Mouse (Mus musculus) midbrain, postnatal 0 days (tissue): ENCODE measurements at regions not wholly inside any gene's neighbourhood (a gene's known extent, or its start where the extent isn't known, plus 50 kb on each side); places are given as distances from the start of the nearest gene placed in this dataset.
A peak's percentile ranks its signal among the peaks of the same experiment; 100 is the strongest.

Source experiments
- ATAC-seq: fragments of 200-750 bp; cut with Nextera tagmentation; 2 replicates; pipeline ENCODE4 v1.8.0; 2017; ENCODE audit warnings: moderate number of reproducible peaks, mild to moderate bottlenecking, moderate TSS enrichment, moderate library complexity; ENCODE audit not compliant: low FRiP score
- DNase-seq: peaks from one replicate; pipeline ENCODE4 v3.0.0-alpha.2; 2015; ENCODE audit warnings: low spot score
- H3K27ac ChIP-seq: fragments of 300-500 bp; sonication (generic); 2 replicates; pipeline ENCODE4 v1.5.1; 2014; ENCODE audit warnings: low read depth, mild to moderate bottlenecking, low read length, mixed read lengths
- H3K27me3 ChIP-seq: fragments of 300-500 bp; sonication (generic); 2 replicates; pipeline ENCODE4 v1.6.1; 2014; ENCODE audit warnings: low read length, control low read depth, mixed read lengths; ENCODE audit not compliant: insufficient read depth
- H3K36me3 ChIP-seq: fragments of 300-500 bp; sonication (generic); 2 replicates; pipeline ENCODE4 v1.6.1; 2014; ENCODE audit warnings: low read length, control low read depth, mixed read lengths; ENCODE audit not compliant: insufficient read depth
- H3K4me1 ChIP-seq: fragments of 300-500 bp; sonication (generic); 2 replicates; pipeline ENCODE4 v1.6.1; 2014; ENCODE audit warnings: mild to moderate bottlenecking, control low read depth, antibody characterized with exemption, low read length, mixed read lengths; ENCODE audit not compliant: insufficient read depth
- H3K4me2 ChIP-seq: fragments of 300-500 bp; sonication (generic); 2 replicates; pipeline ENCODE4 v1.6.1; 2014; ENCODE audit warnings: low read depth, mild to moderate bottlenecking, low read length, mixed read lengths; ENCODE audit not compliant: poor library complexity, severe bottlenecking
- H3K4me3 ChIP-seq: fragments of 300-500 bp; sonication (generic); 2 replicates; pipeline ENCODE4 v1.5.1; 2014; ENCODE audit warnings: low read depth, mild to moderate bottlenecking, low read length, moderate library complexity
- H3K9ac ChIP-seq: fragments of 300-500 bp; sonication (generic); replicated peaks from 2 replicates; pipeline ENCODE4 v1.6.1; 2014; ENCODE audit warnings: mild to moderate bottlenecking, low read length, moderate library complexity, mixed read lengths; ENCODE audit not compliant: poor library complexity, severe bottlenecking
- H3K9me3 ChIP-seq: fragments of 300-500 bp; sonication (generic); 2 replicates; pipeline ENCODE4 v1.6.1; 2016; ENCODE audit warnings: low read length, control low read depth
- CTCF ChIP-seq: IDR thresholded peaks from 2 replicates; pipeline ENCODE4 v1.5.1; 2016; ENCODE audit warnings: antibody characterized with exemption, mild to moderate bottlenecking
- WGBS: fragments of 180-500 bp; shearing (Covaris S2); extraction: QIAGEN DNeasy Blood & Tissue Kit; methylation state at CpG from one replicate; pipeline ENCODE4 v1.1.7; 2014; 5-methylcytosine and 5-hydroxymethylcytosine counted together

DNA sequence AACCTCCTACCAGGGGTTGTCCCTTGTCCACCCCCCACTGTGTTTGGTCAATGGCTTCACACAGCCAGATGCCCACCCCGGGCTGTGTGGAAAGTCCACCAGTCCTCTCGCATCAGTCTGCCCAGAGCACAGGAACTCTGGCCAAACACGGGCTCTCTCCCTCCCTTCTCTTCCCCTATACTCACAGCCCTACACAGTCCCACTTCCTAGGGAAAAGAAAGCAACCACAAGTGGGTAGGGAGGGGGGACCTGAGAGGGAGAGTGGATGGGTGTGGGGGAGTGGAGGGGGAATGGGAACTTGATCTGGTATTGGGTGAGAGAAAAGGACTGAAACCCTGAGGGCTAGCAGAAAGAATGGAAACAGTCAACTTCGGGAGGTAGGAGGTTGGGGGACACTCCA is 497.8 kb upstream of the Pfkp start:
- H3K4me1 ChIP-seq, result no peaks in the 10 kb centered on the region
- H3K27me3 ChIP-seq, result no peaks in the 10 kb centered on the region
- DNase-seq (no peak), ATAC-seq (no peak)
- TF ChIP-seq CTCF, result no peak
- no peaks in the 10 kb centered on the region for H3K36me3 ChIP-seq
- WGBS, result 74% methylated on average over 4 of the region's 4 CpGs
- H3K9ac ChIP-seq, result no peak overlapping the region
- no peaks in the 10 kb centered on the region for H3K9me3 ChIP-seq
- no peak overlapping the region for H3K4me2 ChIP-seq
- no peak overlapping the region for H3K4me3 ChIP-seq
- H3K27ac ChIP-seq, result no peak overlapping the region

DNA sequence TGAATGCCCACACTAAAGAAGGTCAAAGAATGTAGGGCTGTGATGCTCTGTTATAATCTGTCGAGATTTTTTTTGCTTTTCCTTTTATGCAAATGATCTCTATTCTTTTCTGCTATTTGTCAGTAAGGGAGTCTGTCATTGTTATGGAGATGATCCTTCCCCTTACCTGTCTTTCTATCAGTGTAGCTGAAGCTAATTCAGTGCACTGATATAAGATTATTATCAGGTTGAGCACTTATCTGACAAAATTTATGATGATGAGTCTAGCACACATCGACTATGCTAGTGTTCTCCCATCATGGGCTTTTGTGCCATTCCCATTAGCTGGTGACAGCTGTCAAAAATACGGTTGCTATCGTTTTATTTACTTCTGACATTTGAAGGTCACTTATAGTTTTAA is 462.0 kb upstream of the Pfkp start:
- H3K27ac ChIP-seq, result no peak overlapping the region
- H3K4me1 ChIP-seq, result no peaks in the 10 kb centered on the region
- ATAC-seq (no peak), DNase-seq (no peak)
- H3K36me3 ChIP-seq, result no peaks in the 10 kb centered on the region
- no peak overlapping the region for H3K4me2 ChIP-seq
- H3K9me3 ChIP-seq, result no peaks in the 10 kb centered on the region
- H3K27me3 ChIP-seq, result no peaks in the 10 kb centered on the region
- H3K9ac ChIP-seq, result no peak overlapping the region
- no peak overlapping the region for H3K4me3 ChIP-seq
- 73% methylated on average over 4 of the region's 4 CpGs for WGBS
- TF ChIP-seq CTCF, result no peak

DNA sequence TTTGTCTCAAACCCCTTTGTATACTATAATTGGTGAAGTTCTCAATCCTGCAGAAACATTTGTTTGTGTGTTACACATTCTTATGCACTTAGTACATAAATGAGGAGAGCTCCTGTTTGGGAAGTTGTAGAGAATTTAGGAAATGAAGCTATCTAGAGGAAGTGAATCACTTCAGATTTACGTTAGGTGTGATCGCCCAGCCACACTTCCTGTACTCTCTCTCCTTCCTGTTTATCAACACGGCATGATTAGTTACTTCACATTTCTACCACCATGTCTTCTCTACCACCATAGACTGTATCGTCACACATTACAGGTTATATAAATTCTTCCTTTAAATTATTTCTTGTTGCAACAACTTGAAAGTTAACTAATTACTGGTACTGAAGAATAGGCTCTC is 454.7 kb upstream of the Pfkp start:
- Histone ChIP-seq H3K27ac (no peak overlapping the region), H3K4me3 (no peak overlapping the region), H3K4me2 (no peak overlapping the region), H3K4me1 (no peaks in the 10 kb centered on the region), H3K27me3 (no peaks in the 10 kb centered on the region), H3K9me3 (no peaks in the 10 kb centered on the region), H3K36me3 (no peaks in the 10 kb centered on the region), H3K9ac (no peak overlapping the region)
- ATAC-seq, result no peak
- 92% methylated on average over 4 of the region's 4 CpGs for WGBS
- no peak for TF ChIP-seq CTCF
- DNase-seq, result no peak

DNA sequence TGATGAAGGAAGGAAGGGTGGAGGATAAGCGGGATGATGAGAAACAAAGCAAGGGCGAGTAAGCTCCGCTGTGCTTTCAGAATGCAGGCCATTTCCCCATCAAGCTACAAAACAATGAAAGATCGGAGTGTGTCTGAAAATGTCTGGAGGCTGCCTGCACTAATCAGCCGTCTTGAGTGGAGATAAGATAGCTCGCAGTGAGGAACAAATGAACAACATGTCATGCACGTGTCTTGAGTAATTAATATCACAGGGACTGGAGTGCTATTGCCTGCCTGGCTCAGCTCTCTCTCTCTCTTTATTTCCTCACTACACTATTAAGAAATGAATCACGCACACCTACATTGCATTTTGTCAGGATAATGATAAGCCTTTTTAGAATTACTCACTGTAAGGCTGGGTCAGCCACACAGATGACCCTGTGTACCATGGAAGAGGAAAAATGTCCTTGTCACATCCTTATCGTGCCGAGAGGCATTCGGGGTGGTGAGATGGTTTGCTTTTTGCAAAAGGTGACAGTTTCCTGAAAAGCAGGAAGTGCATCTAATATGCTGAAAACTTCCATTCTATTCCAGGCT is 444.6 kb upstream of the Pfkp start:
- ATAC-seq (peak; percentile 63), DNase-seq (peak; percentile 43)
- H3K27me3 ChIP-seq, result no peaks in the 10 kb centered on the region
- H3K9ac ChIP-seq, result 0 out of 2 replicates have a peak overlapping the region, but pooled peaks have one; percentile 13
- no peak overlapping the region for H3K4me3 ChIP-seq
- no peak for TF ChIP-seq CTCF
- no peaks in the 10 kb centered on the region for H3K4me1 ChIP-seq
- H3K9me3 ChIP-seq, result no peaks in the 10 kb centered on the region
- peak overlapping the region; percentile 24; the same call in 1 of the 2 replicates for H3K4me2 ChIP-seq
- 38% methylated on average over 11 of the region's 11 CpGs for WGBS
- peak overlapping the region; percentile 43; the same call in 1 of the 2 replicates for H3K27ac ChIP-seq
- no peaks in the 10 kb centered on the region for H3K36me3 ChIP-seq

DNA sequence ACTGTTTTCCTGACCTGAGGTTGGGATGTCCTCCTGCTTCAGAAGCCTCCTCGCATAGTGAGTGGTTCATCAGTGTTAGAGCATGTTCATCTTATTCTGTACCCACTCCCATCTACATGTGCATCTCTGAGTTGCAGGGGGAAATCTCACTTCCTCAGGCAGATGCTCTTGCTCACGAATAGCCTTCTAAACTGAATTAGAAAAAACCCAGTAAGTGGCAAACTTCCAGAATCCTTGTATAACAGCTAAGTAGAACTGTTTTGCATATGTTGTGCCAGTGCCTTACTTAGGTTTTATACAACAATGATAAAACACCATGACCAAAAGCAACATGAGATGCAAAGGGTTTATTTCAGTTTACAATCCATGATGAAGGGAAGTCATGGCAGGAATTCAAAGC is 442.3 kb upstream of the Pfkp start:
- 83% methylated on average over 2 of the region's 2 CpGs for WGBS
- no peaks in the 10 kb centered on the region for H3K9me3 ChIP-seq
- ATAC-seq, result no peak
- no peaks in the 10 kb centered on the region for H3K27me3 ChIP-seq
- no peaks in the 10 kb centered on the region for H3K4me1 ChIP-seq
- no peak overlapping the region for H3K9ac ChIP-seq
- H3K4me2 ChIP-seq, result no peak overlapping the region
- no peak for TF ChIP-seq CTCF
- H3K4me3 ChIP-seq, result no peak overlapping the region
- DNase-seq, result no peak
- no peaks in the 10 kb centered on the region for H3K36me3 ChIP-seq
- H3K27ac ChIP-seq, result no peak overlapping the region

DNA sequence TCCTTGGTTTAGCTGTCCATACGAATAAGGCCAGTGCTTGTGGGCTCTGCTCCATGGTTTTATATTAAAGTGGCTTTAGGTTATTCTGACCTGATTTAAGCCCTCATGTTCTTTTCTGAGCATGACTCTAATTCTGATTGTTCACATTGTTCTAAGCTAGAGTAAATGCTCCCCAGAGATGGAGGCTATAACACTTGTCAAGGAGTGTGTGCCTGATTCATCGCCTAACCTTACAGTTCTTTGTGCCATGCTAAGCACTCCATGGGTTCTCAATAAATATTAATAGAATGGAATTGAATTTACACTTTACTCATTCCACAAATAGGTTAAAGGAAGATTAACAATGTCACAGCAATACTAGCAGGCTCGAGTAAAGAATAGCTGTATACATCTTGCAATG is 417.6 kb upstream of the Pfkp start:
- Histone ChIP-seq H3K36me3 (no peaks in the 10 kb centered on the region), H3K4me2 (no peak overlapping the region), H3K4me3 (no peak overlapping the region), H3K27ac (no peak overlapping the region), H3K9me3 (no peaks in the 10 kb centered on the region), H3K4me1 (no peaks in the 10 kb centered on the region), H3K9ac (no peak overlapping the region), H3K27me3 (no peaks in the 10 kb centered on the region)
- no peak for ATAC-seq
- 53% methylated on average over 3 of the region's 3 CpGs for WGBS
- TF ChIP-seq CTCF, result no peak
- DNase-seq, result no peak
